Mouse (Mus musculus) spleen, adult 2 months (tissue): ENCODE measurements at regions not wholly inside any gene's neighbourhood (a gene's known extent, or its start where the extent isn't known, plus 50 kb on each side); places are given as distances from the start of the nearest gene placed in this dataset.

Experiments used
- CTCF ChIP-seq: fragments of 200-500 bp; IDR thresholded peaks from 2 replicates; pipeline ENCODE4 v1.5.1; 2011; ENCODE audit warnings: mild to moderate bottlenecking, inconsistent platforms; ENCODE audit not compliant: insufficient read depth, insufficient read length, insufficient replicate concordance; ENCODE audit errors: extremely low read depth
- POLR2A ChIP-seq: fragments of 200-500 bp; IDR thresholded peaks from 2 replicates; pipeline ENCODE4 v1.6.1; 2011; ENCODE audit warnings: low read depth, low read length, inconsistent platforms

DNA sequence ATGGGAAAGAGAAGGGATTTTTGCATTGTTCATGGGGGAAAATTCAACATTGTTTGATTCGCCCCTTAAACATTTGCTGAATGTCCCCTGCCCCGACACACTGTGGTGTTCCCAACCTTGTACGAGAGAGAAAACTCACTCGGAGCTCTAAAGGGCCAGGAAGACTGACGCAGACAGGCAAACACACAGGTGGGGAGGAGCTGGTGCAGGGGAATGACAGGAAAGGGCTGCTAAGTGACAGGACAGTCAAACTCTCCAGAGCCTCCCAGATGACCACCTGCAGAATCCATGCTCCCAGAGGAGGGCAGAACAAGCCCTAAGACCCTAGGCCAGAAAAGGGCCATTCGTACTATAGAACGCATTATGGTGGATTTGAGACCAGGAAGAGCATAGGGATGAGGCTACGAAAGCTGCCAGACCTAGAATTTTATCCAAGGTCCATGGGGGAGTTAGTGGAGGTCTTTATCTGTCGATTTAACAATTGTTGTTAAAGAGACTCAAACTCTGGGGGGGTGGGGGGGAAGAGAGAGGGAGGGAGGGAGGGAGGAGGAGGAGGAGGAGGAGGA is 94.6 kb upstream of the Pabpc6 start:
- TF ChIP-seq CTCF = no peak
- TF ChIP-seq POLR2A = no peak
